Mouse (Mus musculus) hindbrain, embryonic 11.5 days (tissue): ENCODE measurements around the gene Gm49321. TPM values are rescaled to one million over a fixed set of nuclear protein-coding genes. Genes with fewer than 3 reads are reported as not detected.
A peak's percentile ranks its signal among the peaks of the same experiment; 100 is the strongest.

Experiments used
- ATAC-seq: fragments of 200-750 bp; cut with Nextera tagmentation; 2 replicates; pipeline ENCODE4 v1.8.0; 2017; ENCODE audit warnings: mild to moderate bottlenecking, moderate TSS enrichment, moderate library complexity; ENCODE audit not compliant: low FRiP score
- DNase-seq: peaks from one replicate; pipeline ENCODE4 v3.0.0-alpha.2; 2015; ENCODE audit warnings: low spot score
- H3K27ac ChIP-seq: fragments of 300-500 bp; sonication (generic); 2 replicates; pipeline ENCODE4 v1.5.1; 2014; ENCODE audit warnings: mild to moderate bottlenecking, low read depth, low read length
- H3K27me3 ChIP-seq: fragments of 300-500 bp; sonication (generic); 2 replicates; pipeline ENCODE4 v1.6.1; 2014; ENCODE audit warnings: mild to moderate bottlenecking, low read length, moderate library complexity, mixed read lengths; ENCODE audit not compliant: control insufficient read depth, insufficient read depth
- H3K36me3 ChIP-seq: fragments of 300-500 bp; sonication (generic); 2 replicates; pipeline ENCODE4 v1.6.1; 2014; ENCODE audit warnings: mild to moderate bottlenecking, low read length, moderate library complexity, mixed read lengths; ENCODE audit not compliant: control insufficient read depth, insufficient read depth
- H3K4me1 ChIP-seq: fragments of 300-500 bp; sonication (generic); replicated peaks from 2 replicates; pipeline ENCODE4 v1.6.1; 2014; ENCODE audit warnings: low read length, mixed read lengths; ENCODE audit not compliant: control insufficient read depth, insufficient read depth
- H3K4me2 ChIP-seq: fragments of 300-500 bp; sonication (generic); replicated peaks from 2 replicates; pipeline ENCODE4 v1.6.1; 2014; ENCODE audit warnings: mild to moderate bottlenecking, low read depth, low read length
- H3K4me3 ChIP-seq: fragments of 300-500 bp; sonication (generic); 2 replicates; pipeline ENCODE4 v1.5.1; 2014; ENCODE audit warnings: low read depth, low read length
- H3K9ac ChIP-seq: fragments of 300-500 bp; sonication (generic); 2 replicates; pipeline ENCODE4 v1.6.1; 2014; ENCODE audit warnings: low read depth, low read length
- H3K9me3 ChIP-seq: fragments of 300-500 bp; sonication (generic); 2 replicates; pipeline ENCODE4 v1.6.1; 2016; ENCODE audit warnings: low read length; ENCODE audit not compliant: control insufficient read depth
- WGBS: fragments of 180-500 bp; shearing (Covaris S2); extraction: QIAGEN DNeasy Blood & Tissue Kit; methylation state at CpG from one replicate; pipeline ENCODE4 v1.1.7; 2014; 5-methylcytosine and 5-hydroxymethylcytosine counted together
- polyA plus RNA-seq: library from polyadenylated mRNA; unstranded; fragments of >200 nt; fragmentation: Nextera tagmentation; extraction: Ambion mirVana; gene quantifications from 2 replicates; pipeline ENCODE4 v1.2.1, GENCODE M21; 2014

Gene Gm49321
- polyA plus RNA-seq, 1 experiment from 2014 or later = 19.8 TPM

DNA sequence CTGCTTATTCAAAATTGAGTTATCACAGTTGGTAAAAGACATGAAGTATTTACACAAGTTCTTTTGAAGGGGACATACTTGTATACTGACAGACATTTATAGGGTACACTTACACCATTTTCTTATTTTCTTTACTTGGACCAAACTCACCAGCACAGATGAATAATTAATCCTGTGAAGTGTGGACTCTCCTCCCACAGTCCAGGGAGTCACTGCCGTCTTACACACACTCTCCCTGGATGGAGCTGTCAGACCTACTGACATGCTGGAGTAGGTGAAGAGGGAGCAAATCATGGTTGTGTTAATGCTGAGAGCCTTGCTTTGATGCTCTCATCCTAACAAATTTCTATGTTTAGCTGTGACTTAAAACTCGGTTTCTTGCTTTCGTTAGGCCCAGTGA, 7.2 kb upstream of the Gm49321 start:
- Histone ChIP-seq H3K27me3 (no peaks in the 10 kb centered on the region), H3K27ac (no peak overlapping the region), H3K9me3 (no peaks in the 10 kb centered on the region), H3K4me1 (no peaks in the 10 kb centered on the region), H3K4me2 (no peak overlapping the region), H3K36me3 (0 out of 2 replicates have a peak, but pooled peaks cover 2% of the 10 kb centered on the region), H3K4me3 (no peak overlapping the region), H3K9ac (no peak overlapping the region)
- 86% methylated on average over 3 of the region's 3 CpGs for WGBS
- DNase-seq (no peak), ATAC-seq (no peak)

- Histone ChIP-seq H3K4me3 (no peak overlapping the region), H3K4me1 (no peaks in the 10 kb centered on the region), H3K9me3 (no peaks in the 10 kb centered on the region), H3K27ac (no peak overlapping the region), H3K36me3 (0 out of 2 replicates have a peak, but pooled peaks cover 2% of the 10 kb centered on the region), H3K9ac (no peak overlapping the region), H3K4me2 (no peak overlapping the region), H3K27me3 (no peaks in the 10 kb centered on the region)
- DNase-seq (peak; percentile 40), ATAC-seq (no peak)
- WGBS = 54% methylated on average over 5 of the region's 5 CpGs
These were observed 6.2 kb upstream of the Gm49321 start for GRCm38 (mm10) chr12:73931274-73931673.

- Histone ChIP-seq H3K4me3 (no peak overlapping the region), H3K4me1 (no peaks in the 10 kb centered on the region), H3K9ac (no peak overlapping the region), H3K4me2 (no peak overlapping the region), H3K27ac (no peak overlapping the region), H3K36me3 (0 out of 2 replicates have a peak, but pooled peaks cover 2% of the 10 kb centered on the region), H3K9me3 (no peaks in the 10 kb centered on the region), H3K27me3 (no peaks in the 10 kb centered on the region)
- ATAC-seq (no peak), DNase-seq (no peak)
- 83% methylated on average over 2 of the region's 2 CpGs for WGBS
These were observed 2.9 kb upstream of the Gm49321 start for GRCm38 (mm10) chr12:73934528-73934927.

- Histone ChIP-seq H3K4me2 (no peak overlapping the region), H3K4me3 (no peak overlapping the region), H3K9me3 (no peaks in the 10 kb centered on the region), H3K27me3 (no peaks in the 10 kb centered on the region), H3K9ac (no peak overlapping the region), H3K4me1 (no peaks in the 10 kb centered on the region), H3K27ac (no peak overlapping the region), H3K36me3 (0 out of 2 replicates have a peak, but pooled peaks cover 2% of the 10 kb centered on the region)
- WGBS = 96% methylated on average over 6 of the region's 6 CpGs
- ATAC-seq (no peak), DNase-seq (no peak)
These were observed 2.1 kb downstream of the Gm49321 start for GRCm38 (mm10) chr12:73939542-73939941.

GRCm38 (mm10) chr12:73948415-73948814, 11.0 kb downstream of the Gm49321 start:
- Histone ChIP-seq H3K9me3 (no peaks in the 10 kb centered on the region), H3K27me3 (peaks cover 3% of the 10 kb centered on the region; the same call in 1 of the 2 replicates), H3K4me2 (no peak overlapping the region), H3K9ac (no peak overlapping the region), H3K4me3 (no peak overlapping the region), H3K4me1 (no peaks in the 10 kb centered on the region; the same call in 1 of the 2 replicates), H3K36me3 (no peaks in the 10 kb centered on the region), H3K27ac (no peak overlapping the region)
- 93% methylated on average over 4 of the region's 4 CpGs for WGBS
- ATAC-seq (no peak), DNase-seq (no peak)

- 7% methylated on average over 46 of the region's 46 CpGs for WGBS
- ATAC-seq (peak; percentile 88), DNase-seq (peak; percentile 73)
- H3K4me1 ChIP-seq = no peaks in the 10 kb centered on the region; the same call in 1 of the 2 replicates
- peak overlapping the region; percentile 16; the same call in 1 of the 2 replicates for H3K9ac ChIP-seq
- no peaks in the 10 kb centered on the region for H3K9me3 ChIP-seq
- peaks cover 3% of the 10 kb centered on the region; the same call in 1 of the 2 replicates for H3K27me3 ChIP-seq
- H3K27ac ChIP-seq = no peak overlapping the region
- no peaks in the 10 kb centered on the region for H3K36me3 ChIP-seq
- peak overlapping the region; percentile 33 for H3K4me2 ChIP-seq
- peak overlapping the region; percentile 22 for H3K4me3 ChIP-seq
These were observed 12.0 kb downstream of the Gm49321 start for GRCm38 (mm10) chr12:73949318-73950058.

DNA sequence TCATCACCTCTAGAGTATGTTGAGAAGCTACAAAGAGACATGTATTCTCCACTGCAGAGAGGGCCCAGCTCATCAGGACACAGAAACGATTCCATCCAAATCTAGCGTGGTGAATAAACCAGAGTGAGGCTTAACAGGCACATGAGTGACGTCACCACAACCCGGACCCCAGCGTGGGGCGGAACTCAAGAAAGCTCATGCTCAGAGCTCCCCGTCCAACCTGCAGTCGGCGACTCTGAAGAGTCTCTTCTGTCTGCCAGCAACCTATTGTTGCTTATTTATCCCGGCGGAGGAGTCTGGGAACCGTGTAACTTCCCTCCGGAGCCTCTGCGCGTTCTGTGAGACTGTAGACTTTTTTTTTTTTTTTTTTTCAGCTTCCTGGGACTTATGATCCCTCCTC, 15.4 kb downstream of the Gm49321 start:
- DNase-seq (peak; percentile 63), ATAC-seq (peak; percentile 57; the same call in 1 of the 2 replicates)
- no peak overlapping the region for H3K27ac ChIP-seq
- H3K9me3 ChIP-seq = no peaks in the 10 kb centered on the region
- no peaks in the 10 kb centered on the region for H3K36me3 ChIP-seq
- H3K27me3 ChIP-seq = peaks cover 3% of the 10 kb centered on the region; the same call in 1 of the 2 replicates
- peak overlapping the region; percentile 40 for H3K4me2 ChIP-seq
- H3K9ac ChIP-seq = peak overlapping the region; percentile 25; the same call in 1 of the 2 replicates
- peak overlapping the region; percentile 13; the same call in 1 of the 2 replicates for H3K4me3 ChIP-seq
- no peaks in the 10 kb centered on the region; the same call in 1 of the 2 replicates for H3K4me1 ChIP-seq
- 11% methylated on average over 15 of the region's 15 CpGs for WGBS

- peak overlapping the region; percentile 13; the same call in 1 of the 2 replicates for H3K4me3 ChIP-seq
- ATAC-seq = no peak
- 52% methylated on average over 14 of the region's 14 CpGs for WGBS
- peak overlapping the region; percentile 25; the same call in 1 of the 2 replicates for H3K9ac ChIP-seq
- H3K27ac ChIP-seq = no peak overlapping the region
- H3K4me1 ChIP-seq = no peaks in the 10 kb centered on the region; the same call in 1 of the 2 replicates
- peak; percentile 29 for DNase-seq
- peaks cover under 1% of the 10 kb centered on the region; the same call in 1 of the 2 replicates for H3K27me3 ChIP-seq
- no peaks in the 10 kb centered on the region for H3K36me3 ChIP-seq
- H3K9me3 ChIP-seq = no peaks in the 10 kb centered on the region
- peak overlapping the region; percentile 40 for H3K4me2 ChIP-seq
These were observed 16.1 kb downstream of the Gm49321 start for GRCm38 (mm10) chr12:73953420-73954186.
